Mouse (Mus musculus) CH12.LX (cell line): ENCODE results near the gene Polh.

Experiments
- CHD2 ChIP-seq: IDR thresholded peaks from 2 replicates; pipeline ENCODE4 v1.6.1; 2011; ENCODE audit warnings: low read length, improper control_type of control experiment
- CTCF ChIP-seq, 2 experiments: IDR thresholded peaks in 1 of 2; conservative IDR thresholded peaks in 1 of 2; 2 replicates each; pipeline ENCODE4 v1.5.1; 2011 to 2012; ENCODE audit warnings: low read depth in 2 of 2, low read length in 2 of 2, improper control_type of control experiment in 1 of 2, inconsistent platforms in 1 of 2, mild to moderate bottlenecking in 1 of 2, moderate library complexity in 1 of 2
- E2F4 ChIP-seq: IDR thresholded peaks from 2 replicates; pipeline ENCODE4 v1.6.1; 2011; ENCODE audit warnings: low read depth, low read length, improper control_type of control experiment; ENCODE audit not compliant: insufficient replicate concordance
- ELF1 ChIP-seq: IDR thresholded peaks from 2 replicates; pipeline ENCODE4 v1.6.1; 2014; ENCODE audit warnings: low read depth, mild to moderate bottlenecking, inconsistent platforms, low read length, improper control_type of control experiment
- EP300 ChIP-seq: IDR thresholded peaks from 2 replicates; pipeline ENCODE4 v1.6.1; 2011; ENCODE audit warnings: low read length, improper control_type of control experiment
- ETS1 ChIP-seq: conservative IDR thresholded peaks from 2 replicates; pipeline ENCODE4 v1.6.1; 2012; ENCODE audit warnings: low read depth, mild to moderate bottlenecking, inconsistent platforms, low read length, improper control_type of control experiment, moderate library complexity
- MAZ ChIP-seq: IDR thresholded peaks from 2 replicates; pipeline ENCODE4 v1.6.1; 2012; ENCODE audit warnings: low read depth, mild to moderate bottlenecking, inconsistent platforms, low read length, improper control_type of control experiment, moderate library complexity
- NRF1 ChIP-seq: IDR thresholded peaks from 2 replicates; pipeline ENCODE4 v1.6.1; 2014; ENCODE audit warnings: low read depth, mild to moderate bottlenecking, inconsistent platforms, low read length, improper control_type of control experiment, moderate library complexity
- POLR2A ChIP-seq: IDR thresholded peaks from 2 replicates; pipeline ENCODE4 v1.6.1; 2011; ENCODE audit warnings: low read depth, mild to moderate bottlenecking, improper control_type of control experiment, low read length
- POLR2AphosphoS2 ChIP-seq: IDR thresholded peaks from 2 replicates; pipeline ENCODE4 v1.6.1; 2011; ENCODE audit warnings: low read depth, low read length, improper control_type of control experiment
- SMC3 ChIP-seq: IDR thresholded peaks from 2 replicates; pipeline ENCODE4 v1.6.1; 2011; ENCODE audit warnings: low read depth, low read length, improper control_type of control experiment
- TCF12 ChIP-seq: IDR thresholded peaks from 2 replicates; pipeline ENCODE4 v1.6.1; 2014; ENCODE audit warnings: low read depth, mild to moderate bottlenecking, inconsistent platforms, low read length, improper control_type of control experiment

- TF ChIP-seq POLR2AphosphoS2 (no peak), CTCF (conservative IDR thresholded peaks at IDR 0.05 in 1 of 2, IDR thresholded peaks at IDR 0.05 in 1 of 2; ENCODE audit: low read depth in 2 of 2, low read length in 2 of 2) (no peak), NRF1 (no peak), ETS1 (no peak), ELF1 (no peak), SMC3 (no peak), POLR2A (no peak), EP300 (no peak), CHD2 (no peak), TCF12 (no peak), E2F4 (no peak), MAZ (no peak)
Measured at GRCm38 (mm10) chr17:46127814-46128493, 74.5 kb downstream of the Polh start.
